Comparison of ENCODE assay signal across 7 mouse cellular contexts in the genomic region with DNA sequence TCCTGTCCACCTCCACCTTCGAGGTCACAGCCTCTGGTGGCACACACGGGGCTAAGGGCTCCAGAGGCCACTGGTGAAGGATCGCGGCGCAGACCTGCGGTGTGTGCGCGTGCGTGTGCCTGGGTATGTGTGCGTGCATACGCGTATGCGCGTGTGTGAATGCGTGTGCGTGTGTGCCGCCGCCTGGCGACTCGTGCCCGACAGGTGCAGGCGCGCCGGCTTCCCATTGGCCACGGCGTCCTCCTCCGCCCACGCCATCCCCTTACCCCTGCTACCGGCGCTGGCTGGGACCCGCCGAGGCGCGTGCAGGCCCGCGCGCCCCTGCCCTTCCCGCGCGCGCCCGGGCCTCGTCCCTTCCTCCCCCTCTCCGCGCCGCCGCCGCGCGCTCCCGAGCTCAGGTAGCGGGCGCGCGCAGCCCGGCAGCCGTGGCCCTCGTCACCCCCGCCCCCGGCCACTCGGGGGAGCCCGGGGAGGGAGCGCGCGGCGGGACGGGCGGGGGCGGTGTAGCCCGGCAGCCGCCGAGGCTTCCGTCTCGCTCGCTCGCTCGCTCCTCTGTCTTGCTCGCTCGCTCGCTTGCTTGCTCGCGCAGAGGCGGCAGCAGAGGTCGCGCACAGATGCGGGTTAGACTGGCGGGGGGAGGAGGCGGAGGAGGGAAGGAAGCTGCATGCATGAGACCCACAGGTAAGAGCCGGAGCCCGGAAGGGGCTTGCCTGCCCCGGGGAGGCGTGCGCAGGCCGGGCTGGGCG. TPM values are rescaled to one million over a fixed set of nuclear protein-coding genes. Genes with fewer than 3 reads are reported as not detected.
DNase-seq lines count a peak whose midpoint lies in the region; ATAC-seq and TF ChIP-seq lines count a peak whose summit lies in the region.

A gene (plus strand): TSS at position 145 of the 746 bp plus-strand sequence.

- peak; percentile 78 for ATAC-seq in activated CD4-positive, CD25-positive, alpha-beta regulatory T cell, adult 4 months
- ATAC-seq in intestine, postnatal 0 days, result peak; percentile 81

- peaks cover 7% of the 10 kb centered on the region; the same call in 1 of the 2 replicates for H3K27me3 ChIP-seq in intestine, postnatal 0 days (replicated peaks; ENCODE audit: control insufficient read depth, insufficient read depth, low read length)
- H3K27me3 ChIP-seq in midbrain, embryonic 10.5 days (ENCODE audit: low read depth, poor library complexity, severe bottlenecking), result peaks cover 47% of the 10 kb centered on the region
- H3K27me3 ChIP-seq in small intestine, adult 2 months (ENCODE audit: control insufficient read depth, insufficient read depth, low read length), result peaks cover 13% of the 10 kb centered on the region

- WGBS in intestine, postnatal 0 days, result under 1% methylated on average over 77 of the region's 95 CpGs
- under 1% methylated on average over 95 of the region's 95 CpGs for WGBS in midbrain, embryonic 10.5 days
- 1% methylated on average over 94 of the region's 95 CpGs for WGBS in small intestine, adult 2 months

- peak within 1 kb of the TSS; percentile 77 for H3K4me2 ChIP-seq in intestine, postnatal 0 days (replicated peaks; ENCODE audit: low read depth)

- no peaks in the 10 kb centered on the region for H3K36me3 ChIP-seq in intestine, postnatal 0 days (ENCODE audit: control insufficient read depth, insufficient read depth)
- H3K36me3 ChIP-seq in midbrain, embryonic 10.5 days, result peaks cover under 1% of the 10 kb centered on the region; the same call in 1 of the 2 replicates
- H3K36me3 ChIP-seq in small intestine, adult 2 months (ENCODE audit: control insufficient read depth, insufficient read depth, low read length), result no peaks in the 10 kb centered on the region

- no peak within 1 kb of the TSS for H3K27ac ChIP-seq in intestine, postnatal 0 days (ENCODE audit: low read depth, low read length)
- peak within 1 kb of the TSS; percentile 85 for H3K27ac ChIP-seq in midbrain, embryonic 10.5 days (replicated peaks)
- H3K27ac ChIP-seq in small intestine, adult 2 months (ENCODE audit: insufficient read depth, low read depth, low read length), result no peak within 1 kb of the TSS

- peaks cover 3% of the 10 kb centered on the region; the same call in 1 of the 2 replicates for H3K4me1 ChIP-seq in intestine, postnatal 0 days (replicated peaks; ENCODE audit: control insufficient read depth, insufficient read depth, low read length)
- peaks cover 28% of the 10 kb centered on the region for H3K4me1 ChIP-seq in midbrain, embryonic 10.5 days
- H3K4me1 ChIP-seq in small intestine, adult 2 months (ENCODE audit: control insufficient read depth, insufficient read depth, insufficient read length, low read length), result peaks cover 4% of the 10 kb centered on the region; the same call in 1 of the 2 replicates

- intact Hi-C loops in left cerebral cortex, postnatal 4 days (cut with DNase I), result no loop called here

- H3K9ac ChIP-seq in intestine, postnatal 0 days (ENCODE audit: low read depth, low read length), result peak within 1 kb of the TSS; percentile 47; the same call in 1 of the 2 replicates

- no peaks in the 10 kb centered on the region for H3K9me3 ChIP-seq in intestine, postnatal 0 days (ENCODE audit: control insufficient read depth)
- 0 out of 2 replicates have a peak, but pooled peaks cover 3% of the 10 kb centered on the region for H3K9me3 ChIP-seq in midbrain, embryonic 10.5 days (replicated peaks)

- TF ChIP-seq CTCF in intestine, postnatal 0 days (IDR thresholded peaks at IDR 0.05; ENCODE audit: low read depth), result peak; percentile 44
- TF ChIP-seq CTCF in small intestine, adult 2 months (IDR thresholded peaks at IDR 0.05; ENCODE audit: extremely low read depth, insufficient read length, insufficient replicate concordance, low read depth, low read length), result no peak

- DNase-seq in cerebellum, adult 9-11 months, result peak; percentile 95
- DNase-seq in frontal cortex, postnatal 14 days (ENCODE audit: low spot score in 2 of 2), result peak; percentile 78 to 81
- DNase-seq in left cerebral cortex, postnatal 4 days, result peak; percentile 81
- peak; percentile 82 for DNase-seq in midbrain, embryonic 10.5 days (ENCODE audit: low spot score)

- H3K4me3 ChIP-seq in intestine, postnatal 0 days (ENCODE audit: low read depth, low read length), result peak within 1 kb of the TSS; percentile 60
- peak within 1 kb of the TSS; percentile 76 for H3K4me3 ChIP-seq in midbrain, embryonic 10.5 days
- H3K4me3 ChIP-seq in small intestine, adult 2 months (ENCODE audit: low read depth, low read length), result peak within 1 kb of the TSS; percentile 61

- no peak for TF ChIP-seq POLR2A in small intestine, adult 2 months (IDR thresholded peaks at IDR 0.05; ENCODE audit: low read depth, low read length)

RNA-seq across cellular contexts. Expression of the gene that starts here (rescaled TPM):
- polyA plus RNA-seq in activated CD4-positive, CD25-positive, alpha-beta regulatory T cell, adult 4 months (2017; shearing (Covaris generic)), result under 1 TPM; 0.61 to 0.93 TPM
- 4.6 and 5.3 TPM in 2 replicates for polyA plus RNA-seq in intestine, postnatal 0 days (2015; fragmentation: Nextera tagmentation; extraction: Ambion mirVana)
- 10 to 100 TPM; 40.2 to 49.1 TPM for total RNA-seq in left cerebral cortex, postnatal 4 days (2021)
- 16.5 and 19.9 TPM in 2 replicates for polyA plus RNA-seq in midbrain, embryonic 10.5 days (2016; fragmentation: Nextera tagmentation; extraction: Ambion mirVana)
- 0.41 and 0.55 TPM in 2 replicates for polyA plus RNA-seq in small intestine, adult 2 months (2012; rRNA removed)

Comparison
In these comparisons a context has a peak if more than half of its experiments do, and no peak if none do; other contexts are left out.
1. Peak in ATAC-seq in activated CD4-positive, CD25-positive, alpha-beta regulatory T cell, adult 4 months; RNA of the gene not detected or under 1 TPM.